Mouse (Mus musculus) C2C12 (cell line): ENCODE results near the gene Hoxc10. TPM values are rescaled to one million over a fixed set of nuclear protein-coding genes. Genes with fewer than 3 reads are reported as not detected.

Source experiments
- H3K27me3 ChIP-seq: one replicate; pipeline ENCODE4 v1.6.1; 2011; ENCODE audit not compliant: control insufficient read depth, insufficient read depth, insufficient read length
- H3K36me3 ChIP-seq: one replicate; pipeline ENCODE4 v1.6.1; 2011; ENCODE audit not compliant: control insufficient read depth, insufficient read depth
- H3K4me3 ChIP-seq: one replicate; pipeline ENCODE4 v1.5.1; 2011; ENCODE audit warnings: mild to moderate bottlenecking, control low read depth; ENCODE audit not compliant: poor library complexity, insufficient read depth, severe bottlenecking
- H3K79me2 ChIP-seq: one replicate; pipeline ENCODE4 v1.6.1; 2011; ENCODE audit not compliant: control insufficient read depth, insufficient read depth
- H3K79me3 ChIP-seq: one replicate; pipeline ENCODE4 v1.6.1; 2011; ENCODE audit warnings: low read depth, control low read depth
- H3ac ChIP-seq: one replicate; pipeline ENCODE3; 2011; ENCODE audit warnings: low read depth; ENCODE audit not compliant: control insufficient read depth, insufficient read length
- CEBPB ChIP-seq: IDR thresholded peaks from one replicate; pipeline ENCODE4 v1.6.1; 2011; ENCODE audit warnings: low read depth, mild to moderate bottlenecking, control low read depth, moderate library complexity
- CTCF ChIP-seq: IDR thresholded peaks from one replicate; pipeline ENCODE4 v1.5.1; 2011; ENCODE audit not compliant: control insufficient read depth, insufficient read depth, insufficient read length
- FOSL1 ChIP-seq: IDR thresholded peaks from one replicate; pipeline ENCODE4 v1.8.0; 2011; ENCODE audit warnings: mild to moderate bottlenecking, low read length; ENCODE audit not compliant: poor library complexity, insufficient read depth, severe bottlenecking
- MAX ChIP-seq: IDR thresholded peaks from one replicate; pipeline ENCODE4 v1.6.1; 2011; ENCODE audit warnings: mild to moderate bottlenecking, control low read depth
- MYOD1 ChIP-seq: IDR thresholded peaks from one replicate; pipeline ENCODE4 v1.6.1; 2011; ENCODE audit warnings: low read depth; ENCODE audit not compliant: control insufficient read depth, insufficient read length
- MYOG ChIP-seq: IDR thresholded peaks from one replicate; pipeline ENCODE4 v1.6.1; 2011; ENCODE audit not compliant: control insufficient read depth, insufficient read length; ENCODE audit errors: extremely low read depth
- USF1 ChIP-seq: IDR thresholded peaks from one replicate; pipeline ENCODE4 v1.6.1; 2011; ENCODE audit warnings: low read depth, mild to moderate bottlenecking, control low read depth, moderate library complexity
- polyA plus RNA-seq: library from polyadenylated mRNA; unstranded; fragments of >200 nt; fragmentation: generic; extraction: Trizol; gene quantifications from one replicate; pipeline ENCODE4 v1.2.1, GENCODE M21; 2012; ENCODE audit warnings: missing spikeins

Gene Hoxc10
- polyA plus RNA-seq, 1 experiment, result 49.6 TPM

GRCm38 (mm10) chr15:102942739-102943467, 23.7 kb upstream of the Hoxc10 start:
- H3K79me3 ChIP-seq, result peaks cover 2% of the 10 kb centered on the region
- no peaks in the 10 kb centered on the region for H3K27me3 ChIP-seq
- peak overlapping the region; percentile 60 for H3K4me3 ChIP-seq
- peaks cover 2% of the 10 kb centered on the region for H3K79me2 ChIP-seq
- H3ac ChIP-seq, result peak overlapping the region; percentile 91
- TF ChIP-seq MYOG (no peak), CTCF (peak; percentile 95), MAX (peak; percentile 64), CEBPB (no peak), MYOD1 (no peak), FOSL1 (no peak), USF1 (no peak)
- no peaks in the 10 kb centered on the region for H3K36me3 ChIP-seq

- H3K4me3 ChIP-seq, result peak overlapping the region; percentile 60
- TF ChIP-seq CEBPB (no peak), FOSL1 (no peak), CTCF (no peak), MAX (no peak), USF1 (no peak), MYOD1 (no peak), MYOG (no peak)
- H3ac ChIP-seq, result peak overlapping the region; percentile 91
- H3K36me3 ChIP-seq, result no peaks in the 10 kb centered on the region
- no peaks in the 10 kb centered on the region for H3K27me3 ChIP-seq
- peaks cover 8% of the 10 kb centered on the region for H3K79me2 ChIP-seq
- peaks cover 7% of the 10 kb centered on the region for H3K79me3 ChIP-seq
These were observed 23.2 kb upstream of the Hoxc10 start for GRCm38 (mm10) chr15:102943468-102943813.

- peak overlapping the region; percentile 41 for H3ac ChIP-seq
- peaks cover 22% of the 10 kb centered on the region for H3K79me2 ChIP-seq
- no peaks in the 10 kb centered on the region for H3K27me3 ChIP-seq
- H3K4me3 ChIP-seq, result no peak overlapping the region
- H3K79me3 ChIP-seq, result peaks cover 10% of the 10 kb centered on the region
- no peaks in the 10 kb centered on the region for H3K36me3 ChIP-seq
- no peak for TF ChIP-seq CEBPB
- TF ChIP-seq USF1, result no peak
- TF ChIP-seq CTCF, result no peak
- no peak for TF ChIP-seq MYOG
- no peak for TF ChIP-seq MYOD1
- TF ChIP-seq MAX, result no peak
- TF ChIP-seq FOSL1, result no peak
These were observed 21.2 kb upstream of the Hoxc10 start for GRCm38 (mm10) chr15:102945185-102946077.

GRCm38 (mm10) chr15:102947276-102947675, 19.3 kb upstream of the Hoxc10 start:
- Histone ChIP-seq H3ac (peak overlapping the region; percentile 38), H3K79me3 (peaks cover 10% of the 10 kb centered on the region), H3K79me2 (peaks cover 40% of the 10 kb centered on the region), H3K27me3 (no peaks in the 10 kb centered on the region), H3K36me3 (no peaks in the 10 kb centered on the region), H3K4me3 (peak overlapping the region; percentile 16)
- no peak for TF ChIP-seq MYOG
- TF ChIP-seq MYOD1, result no peak
- no peak for TF ChIP-seq CEBPB
- TF ChIP-seq FOSL1, result no peak
- TF ChIP-seq CTCF, result no peak

GRCm38 (mm10) chr15:102948842-102949241, 17.8 kb upstream of the Hoxc10 start:
- TF ChIP-seq CTCF, result no peak
- no peak for TF ChIP-seq MYOG
- TF ChIP-seq USF1, result no peak
- no peak for TF ChIP-seq FOSL1
- TF ChIP-seq MAX, result no peak
- TF ChIP-seq MYOD1, result no peak
- TF ChIP-seq CEBPB, result no peak
- H3K79me2 ChIP-seq, result peaks cover 51% of the 10 kb centered on the region
- H3K27me3 ChIP-seq, result no peaks in the 10 kb centered on the region
- peak overlapping the region; percentile 55 for H3ac ChIP-seq
- no peaks in the 10 kb centered on the region for H3K36me3 ChIP-seq
- H3K79me3 ChIP-seq, result peaks cover 12% of the 10 kb centered on the region
- peak overlapping the region; percentile 16 for H3K4me3 ChIP-seq
